Mouse (Mus musculus) liver, embryonic 14.5 days (tissue): ENCODE measurements at regions not wholly inside any gene's neighbourhood (a gene's known extent, or its start where the extent isn't known, plus 50 kb on each side); places are given as distances from the start of the nearest gene placed in this dataset.

ENCODE experiments used
- ATAC-seq: fragments of 200-750 bp; cut with Nextera tagmentation; 2 replicates; pipeline ENCODE4 v1.8.0; 2017; ENCODE audit warnings: moderate number of reproducible peaks, mild to moderate bottlenecking, moderate library complexity; ENCODE audit not compliant: insufficient read depth
- DNase-seq, 3 experiments: peaks; one replicate each; pipeline ENCODE4 v3.0.0-alpha.2; 2012 to 2013; ENCODE audit warnings: low read depth in 3 of 3, low spot score in 3 of 3
- H3K27ac ChIP-seq: fragments of 300-500 bp; sonication (generic); 2 replicates; pipeline ENCODE4 v1.5.1; 2014; ENCODE audit warnings: moderate library complexity, mild to moderate bottlenecking, control low read depth, inconsistent platforms
- H3K27me3 ChIP-seq: fragments of 300-500 bp; sonication (generic); 2 replicates; pipeline ENCODE4 v1.6.1; 2014; ENCODE audit warnings: mild to moderate bottlenecking, low read length, moderate library complexity; ENCODE audit not compliant: control insufficient read depth, insufficient read depth
- H3K36me3 ChIP-seq: fragments of 300-500 bp; sonication (generic); replicated peaks from 2 replicates; pipeline ENCODE4 v1.6.1; 2014; ENCODE audit warnings: low read depth; ENCODE audit not compliant: control insufficient read depth, insufficient read depth
- H3K4me1 ChIP-seq, 2 experiments: fragments of 200-500 bp in 1 of 2; fragments of 300-500 bp in 1 of 2; sonication (generic) in 1 of 2; replicated peaks; 2 replicates each; pipeline ENCODE4 v1.6.1; 2012 to 2014; ENCODE audit warnings: antibody characterized with exemption in 1 of 2, inconsistent platforms in 1 of 2, low read length in 1 of 2; ENCODE audit not compliant: control insufficient read depth in 2 of 2, insufficient read depth in 2 of 2
- H3K4me2 ChIP-seq: fragments of 300-500 bp; sonication (generic); 2 replicates; pipeline ENCODE4 v1.6.1; 2014; ENCODE audit warnings: low read depth, mild to moderate bottlenecking, control low read depth, moderate library complexity
- H3K4me3 ChIP-seq, 2 experiments: fragments of 200-500 bp in 1 of 2; fragments of 300-500 bp in 1 of 2; sonication (generic) in 1 of 2; 2 replicates each; pipeline ENCODE4 v1.5.1; 2012 to 2014; ENCODE audit warnings: low read depth in 2 of 2, low read length in 2 of 2, mild to moderate bottlenecking in 2 of 2, control low read depth in 1 of 2, inconsistent platforms in 1 of 2, moderate library complexity in 1 of 2; ENCODE audit not compliant: insufficient read depth in 1 of 2
- H3K9ac ChIP-seq: fragments of 300-500 bp; sonication (generic); replicated peaks from 2 replicates; pipeline ENCODE4 v1.6.1; 2014; ENCODE audit warnings: mild to moderate bottlenecking, control low read depth, moderate library complexity
- H3K9me3 ChIP-seq: fragments of 300-500 bp; sonication (generic); 2 replicates; pipeline ENCODE4 v1.6.1; 2016; ENCODE audit warnings: low read length, mixed read lengths; ENCODE audit not compliant: control insufficient read depth
- CTCF ChIP-seq: IDR thresholded peaks from 2 replicates; pipeline ENCODE4 v1.5.1; 2016; ENCODE audit warnings: antibody characterized with exemption, low read depth, control low read depth
- EP300 ChIP-seq: IDR thresholded peaks from 2 replicates; pipeline ENCODE4 v1.6.1; 2016; ENCODE audit warnings: antibody characterized with exemption, low read depth
- WGBS: fragments of 180-500 bp; shearing (Covaris S2); extraction: QIAGEN DNeasy Blood & Tissue Kit; methylation state at CpG from one replicate; pipeline ENCODE4 v1.1.7; 2014; ENCODE audit not compliant: insufficient replicate concordance; 5-methylcytosine and 5-hydroxymethylcytosine counted together

- DNase-seq (no peak), ATAC-seq (no peak)
- Histone ChIP-seq H3K27me3 (no peaks in the 10 kb centered on the region), H3K4me3 (no peak overlapping the region), H3K36me3 (no peaks in the 10 kb centered on the region), H3K27ac (no peak overlapping the region), H3K4me2 (no peak overlapping the region), H3K4me1 (no peaks in the 10 kb centered on the region), H3K9me3 (no peaks in the 10 kb centered on the region), H3K9ac (no peak overlapping the region)
- TF ChIP-seq EP300 = no peak
- no peak for TF ChIP-seq CTCF
- WGBS = 52% methylated on average over 2 of the region's 2 CpGs
Observed at GRCm38 (mm10) chr1:43273236-43273868, 76.6 kb upstream of the Fhl2 start.

GRCm38 (mm10) chr1:43291736-43292135, 95.0 kb upstream of the Fhl2 start:
- TF ChIP-seq EP300 = no peak
- TF ChIP-seq CTCF = no peak
- H3K27me3 ChIP-seq = no peaks in the 10 kb centered on the region
- no peak overlapping the region for H3K4me3 ChIP-seq
- H3K9ac ChIP-seq = no peak overlapping the region
- no peak overlapping the region for H3K27ac ChIP-seq
- no peak for ATAC-seq
- no peak overlapping the region for H3K4me2 ChIP-seq
- H3K36me3 ChIP-seq = no peaks in the 10 kb centered on the region
- WGBS = 61% methylated on average over 8 of the region's 8 CpGs
- DNase-seq = no peak
- H3K4me1 ChIP-seq = peaks cover 0 to 6% of the 10 kb centered on the region in 2 experiments; a peak in 2 of 4 replicates
- no peaks in the 10 kb centered on the region for H3K9me3 ChIP-seq

GRCm38 (mm10) chr1:43292561-43292960, 95.8 kb upstream of the Fhl2 start:
- H3K9ac ChIP-seq = no peak overlapping the region
- no peaks in the 10 kb centered on the region for H3K27me3 ChIP-seq
- no peak for DNase-seq
- H3K4me1 ChIP-seq = peaks cover 7 to 11% of the 10 kb centered on the region in 2 experiments; a peak in 3 of 4 replicates
- no peaks in the 10 kb centered on the region for H3K36me3 ChIP-seq
- H3K4me3 ChIP-seq = no peak overlapping the region
- H3K9me3 ChIP-seq = no peaks in the 10 kb centered on the region
- ATAC-seq = no peak
- TF ChIP-seq EP300 (no peak), CTCF (no peak)
- no peak overlapping the region for H3K4me2 ChIP-seq
- no peak overlapping the region for H3K27ac ChIP-seq
- 63% methylated on average over 2 of the region's 2 CpGs for WGBS

- H3K4me1 ChIP-seq = peaks cover 12 to 20% of the 10 kb centered on the region in 2 experiments
- H3K4me2 ChIP-seq = no peak overlapping the region
- no peak overlapping the region for H3K4me3 ChIP-seq
- H3K9ac ChIP-seq = no peak overlapping the region
- no peak overlapping the region for H3K27ac ChIP-seq
- H3K36me3 ChIP-seq = no peaks in the 10 kb centered on the region
- WGBS = 73% methylated on average over 11 of the region's 11 CpGs
- DNase-seq = no peak
- H3K27me3 ChIP-seq = no peaks in the 10 kb centered on the region
- no peaks in the 10 kb centered on the region for H3K9me3 ChIP-seq
- ATAC-seq = no peak
- TF ChIP-seq CTCF (no peak), EP300 (no peak)
Observed at GRCm38 (mm10) chr1:43294221-43295012, 97.6 kb upstream of the Fhl2 start.

GRCm38 (mm10) chr1:43297579-43297978, 100.8 kb upstream of the Fhl2 start:
- H3K27me3 ChIP-seq = no peaks in the 10 kb centered on the region
- no peaks in the 10 kb centered on the region for H3K36me3 ChIP-seq
- no peak overlapping the region for H3K9ac ChIP-seq
- ATAC-seq (peak; percentile 83), DNase-seq (peak; percentile 28 to 34 (median 31))
- peak; percentile 74 for TF ChIP-seq EP300
- TF ChIP-seq CTCF = no peak
- no peaks in the 10 kb centered on the region for H3K9me3 ChIP-seq
- H3K4me2 ChIP-seq = peak overlapping the region; percentile 18
- WGBS = 24% methylated on average over 2 of the region's 2 CpGs
- H3K4me3 ChIP-seq = no peak overlapping the region
- H3K4me1 ChIP-seq = peaks cover 12 to 25% of the 10 kb centered on the region in 2 experiments
- no peak overlapping the region for H3K27ac ChIP-seq
